Mouse (Mus musculus): Measurements from ENCODE around the gene Ccdc33. TPM values are rescaled to one million over a fixed set of nuclear protein-coding genes. Genes with fewer than 3 reads are reported as not detected.

Gene Ccdc33
- total RNA-seq, 2 experiments from 2014 or later = 0.29 to 0.49 TPM

- no peak for TF ChIP-seq CTCF (conservative IDR thresholded peaks at IDR 0.05)
- no peak for DNase-seq (ENCODE audit: low spot score in 2 of 2)
- H3K4me3 ChIP-seq = no peak overlapping the region
- H3K27ac ChIP-seq = peak overlapping the region; percentile 91
These were observed 18.6 kb downstream of the Ccdc33 start for GRCm38 (mm10) chr9:58099836-58100565.

GRCm38 (mm10) chr9:58096629-58097301 is 21.9 kb downstream of the Ccdc33 start:
- H3K4me3 ChIP-seq = no peak overlapping the region
- peak; percentile 66 to 78 for DNase-seq (ENCODE audit: low spot score in 2 of 2)
- TF ChIP-seq CTCF (conservative IDR thresholded peaks at IDR 0.05) = no peak
- H3K27ac ChIP-seq = peak overlapping the region; percentile 91

GRCm38 (mm10) chr9:58095977-58096376 is 22.6 kb downstream of the Ccdc33 start:
- DNase-seq (ENCODE audit: low spot score in 2 of 2) = no peak
- H3K4me3 ChIP-seq = no peak overlapping the region
- H3K27ac ChIP-seq = peak overlapping the region; percentile 91
- 0 out of 2 replicates have a peak, but pooled peaks have one; percentile 13 for TF ChIP-seq CTCF (conservative IDR thresholded peaks at IDR 0.05)

- DNase-seq (ENCODE audit: low spot score in 2 of 2) = no peak
- no peak overlapping the region for H3K27ac ChIP-seq
- no peak overlapping the region for H3K4me3 ChIP-seq
- TF ChIP-seq CTCF (conservative IDR thresholded peaks at IDR 0.05) = peak; percentile 46
These were observed 24.8 kb downstream of the Ccdc33 start for GRCm38 (mm10) chr9:58093776-58094175.

- Histone ChIP-seq H3K27ac (peak overlapping the region; percentile 36; the same call in 1 of the 2 replicates), H3K4me3 (no peak overlapping the region)
- DNase-seq (ENCODE audit: low spot score in 2 of 2) = peak in 1 of 2 experiments; percentile 31
- TF ChIP-seq CTCF (conservative IDR thresholded peaks at IDR 0.05) = peak; percentile 21
These were observed 25.9 kb downstream of the Ccdc33 start for GRCm38 (mm10) chr9:58092581-58093269.

GRCm38 (mm10) chr9:58091623-58092425 is 26.8 kb downstream of the Ccdc33 start:
- no peak for DNase-seq (ENCODE audit: low spot score in 2 of 2)
- Histone ChIP-seq H3K27ac (peak overlapping the region; percentile 36; the same call in 1 of the 2 replicates), H3K4me3 (no peak overlapping the region)
- no peak for TF ChIP-seq CTCF (conservative IDR thresholded peaks at IDR 0.05)

GRCm38 (mm10) chr9:58087277-58087998 is 31.2 kb downstream of the Ccdc33 start:
- DNase-seq (ENCODE audit: low spot score in 2 of 2) = no peak
- Histone ChIP-seq H3K27ac (peak overlapping the region; percentile 89), H3K4me3 (no peak overlapping the region)

GRCm38 (mm10) chr9:58086861-58087260 is 31.8 kb downstream of the Ccdc33 start:
- no peak overlapping the region for H3K4me3 ChIP-seq
- no peak for TF ChIP-seq CTCF (conservative IDR thresholded peaks at IDR 0.05)
- H3K27ac ChIP-seq = peak overlapping the region; percentile 89
- DNase-seq (ENCODE audit: low spot score in 2 of 2) = no peak

More at GRCm38 (mm10) chr9:58087277-58087998, 31.2 kb downstream of the Ccdc33 start:
- peak; percentile 59 for TF ChIP-seq CTCF (conservative IDR thresholded peaks at IDR 0.05)

GRCm38 (mm10) chr9:58086203-58086602 is 32.4 kb downstream of the Ccdc33 start:
- TF ChIP-seq CTCF (conservative IDR thresholded peaks at IDR 0.05) = no peak
- Histone ChIP-seq H3K27ac (peak overlapping the region; percentile 89), H3K4me3 (no peak overlapping the region)
- DNase-seq (ENCODE audit: low spot score in 2 of 2) = no peak

- TF ChIP-seq CTCF (conservative IDR thresholded peaks at IDR 0.05) = no peak
- Histone ChIP-seq H3K4me3 (no peak overlapping the region), H3K27ac (peak overlapping the region; percentile 89)
- DNase-seq (ENCODE audit: low spot score in 2 of 2) = peak; percentile 69 to 81
These were observed 33.5 kb downstream of the Ccdc33 start for GRCm38 (mm10) chr9:58085074-58085473.

GRCm38 (mm10) chr9:58084586-58084985 is 34.0 kb downstream of the Ccdc33 start:
- TF ChIP-seq CTCF (conservative IDR thresholded peaks at IDR 0.05) = no peak
- DNase-seq (ENCODE audit: low spot score in 2 of 2) = no peak
- peak overlapping the region; percentile 89 for H3K27ac ChIP-seq
- no peak overlapping the region for H3K4me3 ChIP-seq

GRCm38 (mm10) chr9:58074561-58074960 is 44.1 kb downstream of the Ccdc33 start:
- H3K27ac ChIP-seq = 0 out of 2 replicates have a peak overlapping the region, but pooled peaks have one; percentile 10
- DNase-seq (ENCODE audit: low spot score in 2 of 2) = no peak
- no peak for TF ChIP-seq CTCF (conservative IDR thresholded peaks at IDR 0.05)
- H3K4me3 ChIP-seq = no peak overlapping the region
